Mouse (Mus musculus) liver, embryonic 14.5 days (tissue): ENCODE measurements around the gene Thoc2. TPM values are rescaled to one million over a fixed set of nuclear protein-coding genes. Genes with fewer than 3 reads are reported as not detected.

ENCODE experiments used
- ATAC-seq: fragments of 200-750 bp; cut with Nextera tagmentation; 2 replicates; pipeline ENCODE4 v1.8.0; 2017; ENCODE audit warnings: moderate number of reproducible peaks, mild to moderate bottlenecking, moderate library complexity; ENCODE audit not compliant: insufficient read depth
- DNase-seq, 3 experiments: peaks; one replicate each; pipeline ENCODE4 v3.0.0-alpha.2; 2012 to 2013; ENCODE audit warnings: low read depth in 3 of 3, low spot score in 3 of 3
- H3K27ac ChIP-seq: fragments of 300-500 bp; sonication (generic); 2 replicates; pipeline ENCODE4 v1.5.1; 2014; ENCODE audit warnings: moderate library complexity, mild to moderate bottlenecking, control low read depth, inconsistent platforms
- H3K27me3 ChIP-seq: fragments of 300-500 bp; sonication (generic); 2 replicates; pipeline ENCODE4 v1.6.1; 2014; ENCODE audit warnings: mild to moderate bottlenecking, low read length, moderate library complexity; ENCODE audit not compliant: control insufficient read depth, insufficient read depth
- H3K36me3 ChIP-seq: fragments of 300-500 bp; sonication (generic); replicated peaks from 2 replicates; pipeline ENCODE4 v1.6.1; 2014; ENCODE audit warnings: low read depth; ENCODE audit not compliant: control insufficient read depth, insufficient read depth
- H3K4me1 ChIP-seq, 2 experiments: fragments of 200-500 bp in 1 of 2; fragments of 300-500 bp in 1 of 2; sonication (generic) in 1 of 2; replicated peaks; 2 replicates each; pipeline ENCODE4 v1.6.1; 2012 to 2014; ENCODE audit warnings: antibody characterized with exemption in 1 of 2, inconsistent platforms in 1 of 2, low read length in 1 of 2; ENCODE audit not compliant: control insufficient read depth in 2 of 2, insufficient read depth in 2 of 2
- H3K4me2 ChIP-seq: fragments of 300-500 bp; sonication (generic); 2 replicates; pipeline ENCODE4 v1.6.1; 2014; ENCODE audit warnings: low read depth, mild to moderate bottlenecking, control low read depth, moderate library complexity
- H3K4me3 ChIP-seq, 2 experiments: fragments of 200-500 bp in 1 of 2; fragments of 300-500 bp in 1 of 2; sonication (generic) in 1 of 2; 2 replicates each; pipeline ENCODE4 v1.5.1; 2012 to 2014; ENCODE audit warnings: low read depth in 2 of 2, low read length in 2 of 2, mild to moderate bottlenecking in 2 of 2, control low read depth in 1 of 2, inconsistent platforms in 1 of 2, moderate library complexity in 1 of 2; ENCODE audit not compliant: insufficient read depth in 1 of 2
- H3K9ac ChIP-seq: fragments of 300-500 bp; sonication (generic); replicated peaks from 2 replicates; pipeline ENCODE4 v1.6.1; 2014; ENCODE audit warnings: mild to moderate bottlenecking, control low read depth, moderate library complexity
- H3K9me3 ChIP-seq: fragments of 300-500 bp; sonication (generic); 2 replicates; pipeline ENCODE4 v1.6.1; 2016; ENCODE audit warnings: low read length, mixed read lengths; ENCODE audit not compliant: control insufficient read depth
- CTCF ChIP-seq: IDR thresholded peaks from 2 replicates; pipeline ENCODE4 v1.5.1; 2016; ENCODE audit warnings: antibody characterized with exemption, low read depth, control low read depth
- EP300 ChIP-seq: IDR thresholded peaks from 2 replicates; pipeline ENCODE4 v1.6.1; 2016; ENCODE audit warnings: antibody characterized with exemption, low read depth
- WGBS: fragments of 180-500 bp; shearing (Covaris S2); extraction: QIAGEN DNeasy Blood & Tissue Kit; methylation state at CpG from one replicate; pipeline ENCODE4 v1.1.7; 2014; ENCODE audit not compliant: insufficient replicate concordance; 5-methylcytosine and 5-hydroxymethylcytosine counted together
- polyA plus RNA-seq, 2 experiments: library from polyadenylated mRNA; depleted of rRNA in 1 of 2; stranded (reverse) in 1 of 2; unstranded in 1 of 2; fragments of >200 nt; fragmentation: Nextera tagmentation in 1 of 2; extraction: Ambion mirVana in 1 of 2; gene quantifications; 2 replicates each; pipeline versions ENCODE4 v1.2.1 to v1.2.3; 2012 to 2014

Thoc2 gene
- polyA plus RNA-seq, 2 experiments: 13.3 to 31.3 TPM

- DNase-seq (no peak), ATAC-seq (no peak)
- Histone ChIP-seq H3K36me3 (no peaks in the 10 kb centered on the region), H3K9me3 (no peaks in the 10 kb centered on the region), H3K27ac (no peak overlapping the region), H3K27me3 (no peaks in the 10 kb centered on the region), H3K4me1 (no peaks in the 10 kb centered on the region), H3K4me2 (no peak overlapping the region), H3K9ac (no peak overlapping the region), H3K4me3 (no peak overlapping the region)
- 63% methylated on average over 5 of the region's 5 CpGs for WGBS
- no peak for TF ChIP-seq EP300
- TF ChIP-seq CTCF: no peak
These were observed 4.2 kb upstream of the Thoc2 start for GRCm38 (mm10) chrX:41924708-41925107.

- H3K4me3 ChIP-seq: peak overlapping the region; percentile 87 to 90
These were observed 8.4 kb downstream of the Thoc2 start for GRCm38 (mm10) chrX:41912061-41912401.

GRCm38 (mm10) chrX:41911390-41912060 lies 8.9 kb downstream of the Thoc2 start:
- ATAC-seq (peak; percentile 96), DNase-seq (peak; percentile 67 to 77 (median 72))
- Histone ChIP-seq H3K9me3 (no peaks in the 10 kb centered on the region), H3K27ac (peak overlapping the region; percentile 65), H3K4me3 (peak overlapping the region; percentile 87 to 90), H3K4me2 (peak overlapping the region; percentile 80), H3K4me1 (peaks cover 8 to 10% of the 10 kb centered on the region in 2 experiments; a peak in 2 of 4 replicates), H3K27me3 (no peaks in the 10 kb centered on the region), H3K9ac (peak overlapping the region; percentile 90), H3K36me3 (no peaks in the 10 kb centered on the region)
- 0 out of 2 replicates have a peak, but pooled peaks have one; percentile 6 for TF ChIP-seq EP300
- no peak for TF ChIP-seq CTCF
- WGBS: 13% methylated on average over 48 of the region's 59 CpGs

More at GRCm38 (mm10) chrX:41912061-41912401, 8.4 kb downstream of the Thoc2 start:
- H3K9me3 ChIP-seq: no peaks in the 10 kb centered on the region
- DNase-seq (no peak), ATAC-seq (no peak)
- H3K36me3 ChIP-seq: no peaks in the 10 kb centered on the region
- H3K9ac ChIP-seq: peak overlapping the region; percentile 57
- peaks cover 8 to 10% of the 10 kb centered on the region in 2 experiments; a peak in 2 of 4 replicates for H3K4me1 ChIP-seq
- TF ChIP-seq EP300 (no peak), CTCF (no peak)
- no peaks in the 10 kb centered on the region for H3K27me3 ChIP-seq
- 0 out of 2 replicates have a peak overlapping the region, but pooled peaks have one; percentile 21 for H3K27ac ChIP-seq
- H3K4me2 ChIP-seq: peak overlapping the region; percentile 67
- 28% methylated on average over 10 of the region's 10 CpGs for WGBS

GRCm38 (mm10) chrX:41910981-41911380 lies 9.5 kb downstream of the Thoc2 start:
- ATAC-seq (peak; percentile 49), DNase-seq (no peak)
- Histone ChIP-seq H3K27ac (peak overlapping the region; percentile 65), H3K9me3 (no peaks in the 10 kb centered on the region), H3K4me2 (peak overlapping the region; percentile 80), H3K27me3 (no peaks in the 10 kb centered on the region), H3K36me3 (no peaks in the 10 kb centered on the region), H3K9ac (peak overlapping the region; percentile 90), H3K4me3 (peak overlapping the region; percentile 87 to 90), H3K4me1 (peaks cover 8 to 13% of the 10 kb centered on the region in 2 experiments; a peak in 2 of 4 replicates)
- WGBS: 10% methylated on average over 23 of the region's 24 CpGs
- no peak for TF ChIP-seq EP300
- no peak for TF ChIP-seq CTCF

- no peak for DNase-seq
- WGBS: 11% methylated on average over 9 of the region's 9 CpGs
These were observed 10.0 kb downstream of the Thoc2 start for GRCm38 (mm10) chrX:41910471-41910870.

More at GRCm38 (mm10) chrX:41910471-41910870, 10.0 kb downstream of the Thoc2 start:
- peak overlapping the region; percentile 87 to 90 for H3K4me3 ChIP-seq
- peaks cover 8 to 13% of the 10 kb centered on the region in 2 experiments; a peak in 2 of 4 replicates for H3K4me1 ChIP-seq
- H3K27me3 ChIP-seq: no peaks in the 10 kb centered on the region
- ATAC-seq: no peak
- no peaks in the 10 kb centered on the region for H3K36me3 ChIP-seq
- TF ChIP-seq EP300 (no peak), CTCF (no peak)
- peak overlapping the region; percentile 80 for H3K4me2 ChIP-seq
- H3K27ac ChIP-seq: no peak overlapping the region
- H3K9ac ChIP-seq: peak overlapping the region; percentile 90
- no peaks in the 10 kb centered on the region for H3K9me3 ChIP-seq
